In the genomic region with DNA sequence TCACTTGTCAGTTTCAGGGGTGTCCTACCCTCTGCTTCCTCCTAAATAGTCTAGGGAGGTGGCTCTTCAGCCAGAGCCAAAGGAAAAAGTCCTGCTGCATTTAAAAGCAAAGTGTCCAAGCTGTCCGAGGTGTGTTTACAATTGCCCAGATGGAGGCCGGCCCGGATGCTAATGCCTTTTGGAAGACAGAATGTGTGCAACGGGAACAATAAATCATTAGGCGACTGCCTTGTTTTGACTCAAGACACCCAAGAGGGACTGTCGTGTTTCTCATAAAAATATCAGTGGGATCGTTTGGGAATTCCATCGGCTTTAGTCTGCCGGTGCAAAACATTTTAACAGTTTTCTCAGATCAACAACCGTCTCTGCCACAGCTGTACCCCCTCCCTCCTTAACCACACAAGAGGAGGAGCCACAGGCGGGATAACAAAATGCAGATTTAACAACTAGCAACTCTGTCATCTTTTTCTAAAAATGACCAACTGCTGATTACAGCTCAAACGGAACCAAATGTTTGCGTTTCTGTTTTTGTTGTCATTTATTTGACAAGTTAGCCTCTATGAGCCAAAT, we compare ENCODE assay signal across 12 mouse cellular contexts. TPM values are rescaled to one million over a fixed set of nuclear protein-coding genes. Genes with fewer than 3 reads are reported as not detected.
DNase-seq lines count a peak whose midpoint lies in the region; ATAC-seq lines count a peak whose summit lies in the region.
"Had no signal": no experiment of that assay in that cellular context is flagged by ENCODE, and none has a peak within 500 bp of the region (broad histone marks: within the 10 kb centered on the region; RNA-seq: fewer than 3 reads in every experiment).

No protein-coding gene starts in this region.

- H3K36me3 ChIP-seq in forebrain, embryonic 13.5 days (ENCODE audit: poor library complexity, severe bottlenecking) = peaks cover 8% of the 10 kb centered on the region
- H3K36me3 ChIP-seq in forebrain, embryonic 14.5 days (ENCODE audit: control insufficient read depth, insufficient read depth, low read length) = no peaks in the 10 kb centered on the region
- peaks cover 3% of the 10 kb centered on the region for H3K36me3 ChIP-seq in midbrain, embryonic 10.5 days
- H3K36me3 ChIP-seq in midbrain, embryonic 14.5 days (ENCODE audit: control insufficient read depth, insufficient read depth, low read length) = peaks cover 4% of the 10 kb centered on the region; the same call in 1 of the 2 replicates
- no peaks in the 10 kb centered on the region for H3K36me3 ChIP-seq in lung, embryonic 16.5 days (ENCODE audit: control insufficient read depth, insufficient read depth, low read length)
- H3K36me3 ChIP-seq in stomach, embryonic 15.5 days = no peaks in the 10 kb centered on the region
- H3K36me3 ChIP-seq in forebrain, embryonic 12.5 days (replicated peaks) = 0 out of 2 replicates have a peak, but pooled peaks cover 4% of the 10 kb centered on the region

- no peaks in the 10 kb centered on the region for H3K27me3 ChIP-seq in forebrain, embryonic 13.5 days
- H3K27me3 ChIP-seq in forebrain, embryonic 14.5 days (replicated peaks; ENCODE audit: control insufficient read depth, insufficient read depth, low read length) = no peaks in the 10 kb centered on the region
- no peaks in the 10 kb centered on the region for H3K27me3 ChIP-seq in midbrain, embryonic 10.5 days (ENCODE audit: low read depth, poor library complexity, severe bottlenecking)
- no peaks in the 10 kb centered on the region for H3K27me3 ChIP-seq in midbrain, embryonic 14.5 days (ENCODE audit: control insufficient read depth, insufficient read depth, low read length)
- H3K27me3 ChIP-seq in lung, embryonic 16.5 days (ENCODE audit: control insufficient read depth, insufficient read depth, low read depth, low read length) = no peaks in the 10 kb centered on the region
- no peaks in the 10 kb centered on the region for H3K27me3 ChIP-seq in stomach, embryonic 15.5 days (replicated peaks)
- no peaks in the 10 kb centered on the region for H3K27me3 ChIP-seq in forebrain, embryonic 12.5 days
- H3K27me3 ChIP-seq: hindbrain, embryonic 15.5 days had no signal

- ATAC-seq in forebrain, embryonic 13.5 days = no peak
- ATAC-seq in forebrain, embryonic 14.5 days = no peak
- no peak for ATAC-seq in midbrain, embryonic 14.5 days (ENCODE audit: low FRiP score, low TSS enrichment)
- peak; percentile 73 for ATAC-seq in lung, embryonic 16.5 days (ENCODE audit: low read depth)
- ATAC-seq in stomach, embryonic 15.5 days (ENCODE audit: insufficient read depth, low FRiP score, low read depth) = no peak
- ATAC-seq in forebrain, embryonic 12.5 days (ENCODE audit: low FRiP score) = no peak
- ATAC-seq: forebrain, embryonic 16.5 days had no signal

- WGBS in forebrain, embryonic 13.5 days = 71% methylated on average over 13 of the region's 13 CpGs
- WGBS in forebrain, embryonic 14.5 days = 64% methylated on average over 13 of the region's 13 CpGs
- WGBS in midbrain, embryonic 10.5 days = 83% methylated on average over 13 of the region's 13 CpGs
- WGBS in midbrain, embryonic 14.5 days = 82% methylated on average over 13 of the region's 13 CpGs
- WGBS in lung, embryonic 16.5 days = 35% methylated on average over 13 of the region's 13 CpGs
- WGBS in stomach, embryonic 15.5 days = 35% methylated on average over 13 of the region's 13 CpGs
- WGBS in forebrain, embryonic 12.5 days = 82% methylated on average over 13 of the region's 13 CpGs

- no peak overlapping the region for H3K9ac ChIP-seq in forebrain, embryonic 13.5 days
- H3K9ac ChIP-seq in forebrain, embryonic 14.5 days (ENCODE audit: low read length) = no peak overlapping the region
- no peak overlapping the region for H3K9ac ChIP-seq in midbrain, embryonic 14.5 days (replicated peaks; ENCODE audit: low read length)
- H3K9ac ChIP-seq in lung, embryonic 16.5 days (ENCODE audit: low read length) = no peak overlapping the region
- H3K9ac ChIP-seq in stomach, embryonic 15.5 days = no peak overlapping the region
- no peak overlapping the region for H3K9ac ChIP-seq in forebrain, embryonic 12.5 days
- H3K9ac ChIP-seq: hindbrain, embryonic 15.5 days had no signal

- H3K4me1 ChIP-seq in forebrain, embryonic 13.5 days = 0 out of 2 replicates have a peak, but pooled peaks cover 3% of the 10 kb centered on the region
- no peaks in the 10 kb centered on the region for H3K4me1 ChIP-seq in forebrain, embryonic 14.5 days (ENCODE audit: control insufficient read depth, insufficient read depth, low read length)
- H3K4me1 ChIP-seq in midbrain, embryonic 10.5 days = peaks cover 30% of the 10 kb centered on the region
- no peaks in the 10 kb centered on the region for H3K4me1 ChIP-seq in midbrain, embryonic 14.5 days (ENCODE audit: control insufficient read depth, insufficient read depth, low read length)
- H3K4me1 ChIP-seq in lung, embryonic 16.5 days (replicated peaks; ENCODE audit: control insufficient read depth, insufficient read depth, low read length) = peaks cover 4% of the 10 kb centered on the region; the same call in 1 of the 2 replicates
- H3K4me1 ChIP-seq in stomach, embryonic 15.5 days = peaks cover 8% of the 10 kb centered on the region
- peaks cover 6% of the 10 kb centered on the region for H3K4me1 ChIP-seq in forebrain, embryonic 12.5 days

- H3K27ac ChIP-seq in forebrain, embryonic 13.5 days = 0 out of 2 replicates have a peak overlapping the region, but pooled peaks have one; percentile 12
- H3K27ac ChIP-seq in forebrain, embryonic 14.5 days (ENCODE audit: low read depth, low read length) = no peak overlapping the region
- peak overlapping the region; percentile 42; the same call in 1 of the 2 replicates for H3K27ac ChIP-seq in midbrain, embryonic 10.5 days (replicated peaks)
- H3K27ac ChIP-seq in midbrain, embryonic 14.5 days (replicated peaks; ENCODE audit: low read depth, low read length) = no peak overlapping the region
- H3K27ac ChIP-seq in lung, embryonic 16.5 days (ENCODE audit: low read length) = peak overlapping the region; percentile 18
- peak overlapping the region; percentile 48; the same call in 1 of the 2 replicates for H3K27ac ChIP-seq in stomach, embryonic 15.5 days
- no peak overlapping the region for H3K27ac ChIP-seq in forebrain, embryonic 12.5 days
- H3K27ac ChIP-seq: hindbrain, embryonic 15.5 days had no signal

- no peak overlapping the region for H3K4me3 ChIP-seq in forebrain, embryonic 13.5 days
- H3K4me3 ChIP-seq in forebrain, embryonic 14.5 days (ENCODE audit: low read depth, low read length) = no peak overlapping the region
- no peak overlapping the region for H3K4me3 ChIP-seq in midbrain, embryonic 10.5 days
- H3K4me3 ChIP-seq in midbrain, embryonic 14.5 days (replicated peaks; ENCODE audit: low read depth, low read length) = no peak overlapping the region
- no peak overlapping the region for H3K4me3 ChIP-seq in lung, embryonic 16.5 days (ENCODE audit: low read length)
- H3K4me3 ChIP-seq in stomach, embryonic 15.5 days (replicated peaks) = no peak overlapping the region
- no peak overlapping the region for H3K4me3 ChIP-seq in forebrain, embryonic 12.5 days (replicated peaks)
- H3K4me3 ChIP-seq: hindbrain, embryonic 15.5 days had no signal

- H3K4me2 ChIP-seq in forebrain, embryonic 13.5 days = no peak overlapping the region
- H3K4me2 ChIP-seq in forebrain, embryonic 14.5 days (ENCODE audit: low read length) = no peak overlapping the region
- no peak overlapping the region for H3K4me2 ChIP-seq in midbrain, embryonic 14.5 days (ENCODE audit: low read length)
- H3K4me2 ChIP-seq in lung, embryonic 16.5 days (ENCODE audit: low read depth, low read length) = peak overlapping the region; percentile 9; the same call in 1 of the 2 replicates
- H3K4me2 ChIP-seq in stomach, embryonic 15.5 days = no peak overlapping the region
- H3K4me2 ChIP-seq in forebrain, embryonic 12.5 days = no peak overlapping the region
- H3K4me2 ChIP-seq: hindbrain, embryonic 15.5 days had no signal

- DNase-seq in forebrain, embryonic 14.5 days (ENCODE audit: low spot score) = no peak
- DNase-seq in midbrain, embryonic 10.5 days (ENCODE audit: low spot score) = no peak
- no peak for DNase-seq in midbrain, embryonic 14.5 days
- no peak for DNase-seq in left cerebral cortex, postnatal 14 days (ENCODE audit: low spot score in 2 of 2)
- DNase-seq: right cerebral cortex, postnatal 14 days had no signal

- no peaks in the 10 kb centered on the region for H3K9me3 ChIP-seq in forebrain, embryonic 13.5 days (replicated peaks)
- no peaks in the 10 kb centered on the region for H3K9me3 ChIP-seq in forebrain, embryonic 14.5 days (replicated peaks; ENCODE audit: control insufficient read depth, low read length)
- H3K9me3 ChIP-seq in midbrain, embryonic 10.5 days (replicated peaks) = no peaks in the 10 kb centered on the region
- H3K9me3 ChIP-seq in midbrain, embryonic 14.5 days (ENCODE audit: control insufficient read depth, low read length) = no peaks in the 10 kb centered on the region
- no peaks in the 10 kb centered on the region for H3K9me3 ChIP-seq in lung, embryonic 16.5 days (ENCODE audit: control insufficient read depth, low read length)
- no peaks in the 10 kb centered on the region for H3K9me3 ChIP-seq in stomach, embryonic 15.5 days
- no peaks in the 10 kb centered on the region for H3K9me3 ChIP-seq in forebrain, embryonic 12.5 days
- H3K9me3 ChIP-seq: hindbrain, embryonic 15.5 days had no signal

- intact Hi-C loops in left cerebral cortex, postnatal 14 days (cut with DNase I) = no loop called here

RNA-seq across cellular contexts. Expression of gene Cilp, which starts 26.7 kb away (rescaled TPM):
- 0.28 and 0.64 TPM in 2 replicates for polyA plus RNA-seq in forebrain, embryonic 13.5 days (2015; fragmentation: Nextera tagmentation; extraction: Ambion mirVana)
- polyA plus RNA-seq in forebrain, embryonic 14.5 days (2014; fragmentation: Nextera tagmentation; extraction: Ambion mirVana) = 0.20 and 0.30 TPM in 2 replicates
- 0.04 and 0.17 TPM in 2 replicates for polyA plus RNA-seq in midbrain, embryonic 10.5 days (2016; fragmentation: Nextera tagmentation; extraction: Ambion mirVana)
- polyA plus RNA-seq in midbrain, embryonic 14.5 days (2014; fragmentation: Nextera tagmentation; extraction: Ambion mirVana) = 0.17 and 0.24 TPM in 2 replicates
- polyA plus RNA-seq in lung, embryonic 16.5 days (2015; fragmentation: Nextera tagmentation; extraction: Ambion mirVana) = 0.19 and 0.35 TPM in 2 replicates
- polyA plus RNA-seq in stomach, embryonic 15.5 days (2015; fragmentation: Nextera tagmentation; extraction: Ambion mirVana) = 0.82 and 0.95 TPM in 2 replicates
- total RNA-seq in left cerebral cortex, postnatal 14 days (2021) = not detected
- 0.65 and 0.68 TPM in 2 replicates for polyA plus RNA-seq in forebrain, embryonic 12.5 days (2016; fragmentation: Nextera tagmentation; extraction: Ambion mirVana)
- total RNA-seq: megakaryocyte progenitor cell, adult 5-6 weeks had no signal

RNA-seq across cellular contexts. Expression of gene Parp16, which starts 43.1 kb away (rescaled TPM):
- 5.1 and 6.1 TPM in 2 replicates for polyA plus RNA-seq in forebrain, embryonic 13.5 days (2015; fragmentation: Nextera tagmentation; extraction: Ambion mirVana)
- polyA plus RNA-seq in forebrain, embryonic 14.5 days (2014; fragmentation: Nextera tagmentation; extraction: Ambion mirVana) = 4.2 and 4.4 TPM in 2 replicates
- 7.2 and 7.9 TPM in 2 replicates for polyA plus RNA-seq in midbrain, embryonic 10.5 days (2016; fragmentation: Nextera tagmentation; extraction: Ambion mirVana)
- polyA plus RNA-seq in midbrain, embryonic 14.5 days (2014; fragmentation: Nextera tagmentation; extraction: Ambion mirVana) = 5.2 and 6.5 TPM in 2 replicates
- 5.7 TPM in 2 replicates for polyA plus RNA-seq in lung, embryonic 16.5 days (2015; fragmentation: Nextera tagmentation; extraction: Ambion mirVana)
- 8.5 and 9.1 TPM in 2 replicates for polyA plus RNA-seq in stomach, embryonic 15.5 days (2015; fragmentation: Nextera tagmentation; extraction: Ambion mirVana)
- 1 to 10 TPM; 3.1 to 3.9 TPM for total RNA-seq in left cerebral cortex, postnatal 14 days (2021)
- 5.7 and 5.9 TPM in 2 replicates for polyA plus RNA-seq in forebrain, embryonic 12.5 days (2016; fragmentation: Nextera tagmentation; extraction: Ambion mirVana)

RNA-seq across cellular contexts. Expression of gene Clpx, which starts 55.8 kb away (rescaled TPM):
- 44.4 and 44.5 TPM in 2 replicates for polyA plus RNA-seq in forebrain, embryonic 13.5 days (2015; fragmentation: Nextera tagmentation; extraction: Ambion mirVana)
- polyA plus RNA-seq in forebrain, embryonic 14.5 days (2014; fragmentation: Nextera tagmentation; extraction: Ambion mirVana) = 42.2 and 47.9 TPM in 2 replicates
- 41.6 and 42.3 TPM in 2 replicates for polyA plus RNA-seq in midbrain, embryonic 10.5 days (2016; fragmentation: Nextera tagmentation; extraction: Ambion mirVana)
- polyA plus RNA-seq in midbrain, embryonic 14.5 days (2014; fragmentation: Nextera tagmentation; extraction: Ambion mirVana) = 38.1 and 45.6 TPM in 2 replicates
- polyA plus RNA-seq in lung, embryonic 16.5 days (2015; fragmentation: Nextera tagmentation; extraction: Ambion mirVana) = 50.3 and 51.8 TPM in 2 replicates
- polyA plus RNA-seq in stomach, embryonic 15.5 days (2015; fragmentation: Nextera tagmentation; extraction: Ambion mirVana) = 47.8 and 50.4 TPM in 2 replicates
- 10 to 100 TPM; 27.3 to 28.3 TPM for total RNA-seq in left cerebral cortex, postnatal 14 days (2021)
- polyA plus RNA-seq in forebrain, embryonic 12.5 days (2016; fragmentation: Nextera tagmentation; extraction: Ambion mirVana) = 50.7 and 52.8 TPM in 2 replicates

Comparison
In these comparisons a context has a peak if more than half of its experiments do, and no peak if none do; other contexts are left out.
1. H3K27ac ChIP-seq: peak in forebrain, embryonic 13.5 days (single experiment), midbrain, embryonic 10.5 days (single experiment), lung, embryonic 16.5 days (single experiment) and stomach, embryonic 15.5 days (single experiment); none in forebrain, embryonic 14.5 days (single experiment), midbrain, embryonic 14.5 days (single experiment) and forebrain, embryonic 12.5 days (single experiment).